Mouse (Mus musculus) erythroblast, embryonic 14.5 days (primary cell): Measurements from ENCODE around the gene Trim25.

Source experiments
- GATA1 ChIP-seq: IDR thresholded peaks from 2 replicates; pipeline ENCODE4 v1.6.1; 2012; ENCODE audit warnings: low read length, inconsistent platforms, mixed read lengths
- TAL1 ChIP-seq: IDR thresholded peaks from 3 replicates; pipeline ENCODE4 v1.6.1; 2012; ENCODE audit warnings: low read length, inconsistent platforms, mixed read lengths

DNA sequence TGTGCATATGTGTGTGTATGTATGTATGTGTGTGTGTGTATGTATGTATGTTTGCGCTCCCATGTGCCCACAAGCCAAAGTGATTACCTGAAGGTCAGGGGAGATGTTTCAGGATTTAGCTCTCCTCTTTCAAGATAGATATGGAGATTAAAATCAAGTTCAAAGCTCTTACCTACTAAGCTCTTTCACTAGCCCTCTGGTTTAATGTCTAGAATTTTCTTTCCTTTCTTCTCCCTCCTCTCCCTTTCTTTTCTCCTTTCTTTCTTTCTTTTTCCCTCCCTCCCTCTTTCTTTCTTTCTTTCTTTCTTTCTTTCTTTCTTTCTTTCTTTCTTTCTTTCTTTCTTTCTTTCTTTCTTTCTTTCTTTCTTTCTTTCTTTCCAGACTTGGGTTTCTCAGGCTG lies 67.6 kb downstream of the Trim25 start, which contains the start of gene Dgke:
- no peak for TF ChIP-seq GATA1
- TF ChIP-seq TAL1, result no peak
